Mouse (Mus musculus) forebrain, embryonic 10.5 days (tissue): ENCODE results near the gene Ddx18. TPM values are rescaled to one million over a fixed set of nuclear protein-coding genes. Genes with fewer than 3 reads are reported as not detected.

Source experiments
- DNase-seq: peaks from one replicate; pipeline ENCODE4 v3.0.0-alpha.2; 2017; ENCODE audit warnings: low spot score; ENCODE audit errors: extremely low spot score
- H3K27ac ChIP-seq: fragments of 300-500 bp; sonication (generic); 2 replicates; pipeline ENCODE4 v1.5.1; 2016; ENCODE audit warnings: mild to moderate bottlenecking
- H3K27me3 ChIP-seq: fragments of 300-500 bp; sonication (generic); 2 replicates; pipeline ENCODE4 v1.6.1; 2016; ENCODE audit warnings: mild to moderate bottlenecking; ENCODE audit not compliant: poor library complexity, severe bottlenecking
- H3K36me3 ChIP-seq: fragments of 300-500 bp; sonication (generic); replicated peaks from 2 replicates; pipeline ENCODE4 v1.6.1; 2016; ENCODE audit warnings: mild to moderate bottlenecking, moderate library complexity
- H3K4me1 ChIP-seq: fragments of 300-500 bp; sonication (generic); 2 replicates; pipeline ENCODE4 v1.6.1; 2016
- H3K4me3 ChIP-seq: fragments of 300-500 bp; sonication (generic); 2 replicates; pipeline ENCODE4 v1.5.1; 2016; ENCODE audit warnings: mild to moderate bottlenecking, moderate library complexity
- H3K9me3 ChIP-seq: fragments of 300-500 bp; sonication (generic); 2 replicates; pipeline ENCODE4 v1.6.1; 2016; ENCODE audit warnings: mild to moderate bottlenecking, moderate library complexity
- WGBS: fragments of 180-500 bp; shearing (Covaris S2); methylation state at CpG from one replicate; pipeline ENCODE4 v1.1.7; 2016; 5-methylcytosine and 5-hydroxymethylcytosine counted together
- polyA plus RNA-seq: library from polyadenylated mRNA; unstranded; fragments of >200 nt; fragmentation: Nextera tagmentation; extraction: Ambion mirVana; gene quantifications from 2 replicates; pipeline ENCODE4 v1.2.1, GENCODE M21; 2016

Gene Ddx18
- polyA plus RNA-seq = 78.1 and 85.6 TPM in 2 replicates

- peak within 1 kb of the TSS; percentile 87 for H3K27ac ChIP-seq
- H3K36me3 ChIP-seq = peaks cover 29% of the 10 kb centered on the region
- no peaks in the 10 kb centered on the region for H3K9me3 ChIP-seq
- 6% methylated on average over 53 of the region's 53 CpGs for WGBS
- H3K27me3 ChIP-seq = no peaks in the 10 kb centered on the region
- peaks cover 13% of the 10 kb centered on the region for H3K4me1 ChIP-seq
- peak; percentile 93 for DNase-seq
- peak within 1 kb of the TSS; percentile 82 for H3K4me3 ChIP-seq
These were observed at the start of gene Ddx18 for GRCm38 (mm10) chr1:121567521-121568489. TSS of gene Ddx18 (minus strand) at chr1:121567989.

- no peak overlapping the region for H3K27ac ChIP-seq
- no peaks in the 10 kb centered on the region for H3K27me3 ChIP-seq
- no peaks in the 10 kb centered on the region for H3K9me3 ChIP-seq
- H3K36me3 ChIP-seq = no peaks in the 10 kb centered on the region
- H3K4me1 ChIP-seq = 0 out of 2 replicates have a peak, but pooled peaks cover 4% of the 10 kb centered on the region
- no peak overlapping the region for H3K4me3 ChIP-seq
- 70% methylated on average over 7 of the region's 7 CpGs for WGBS
- no peak for DNase-seq
These were observed 40.2 kb upstream of the Ddx18 start for GRCm38 (mm10) chr1:121608000-121608399.

- 58% methylated on average over 6 of the region's 6 CpGs for WGBS
- no peak overlapping the region for H3K27ac ChIP-seq
- no peak for DNase-seq
These were observed 37.3 kb upstream of the Ddx18 start for GRCm38 (mm10) chr1:121605118-121605517.

GRCm38 (mm10) chr1:121601893-121602292 is 34.1 kb upstream of the Ddx18 start:
- 72% methylated on average over 6 of the region's 6 CpGs for WGBS
- Histone ChIP-seq H3K4me1 (no peaks in the 10 kb centered on the region), H3K36me3 (no peaks in the 10 kb centered on the region), H3K27ac (no peak overlapping the region), H3K9me3 (no peaks in the 10 kb centered on the region), H3K27me3 (no peaks in the 10 kb centered on the region), H3K4me3 (no peak overlapping the region)
- no peak for DNase-seq

More at GRCm38 (mm10) chr1:121605118-121605517, 37.3 kb upstream of the Ddx18 start:
- Histone ChIP-seq H3K4me3 (no peak overlapping the region), H3K27me3 (no peaks in the 10 kb centered on the region), H3K4me1 (0 out of 2 replicates have a peak, but pooled peaks cover 4% of the 10 kb centered on the region), H3K9me3 (no peaks in the 10 kb centered on the region), H3K36me3 (no peaks in the 10 kb centered on the region)

- Histone ChIP-seq H3K27ac (no peak overlapping the region), H3K27me3 (no peaks in the 10 kb centered on the region), H3K9me3 (no peaks in the 10 kb centered on the region), H3K4me1 (no peaks in the 10 kb centered on the region), H3K4me3 (no peak overlapping the region), H3K36me3 (no peaks in the 10 kb centered on the region)
- peak; percentile 20 for DNase-seq
- WGBS = 22% methylated on average over 1 of the region's 1 CpGs
These were observed 33.3 kb upstream of the Ddx18 start for GRCm38 (mm10) chr1:121601084-121601483.

- no peaks in the 10 kb centered on the region for H3K9me3 ChIP-seq
- no peaks in the 10 kb centered on the region for H3K27me3 ChIP-seq
- no peak overlapping the region for H3K4me3 ChIP-seq
- no peak for DNase-seq
- H3K4me1 ChIP-seq = no peaks in the 10 kb centered on the region
- no peaks in the 10 kb centered on the region for H3K36me3 ChIP-seq
- WGBS = 78% methylated on average over 3 of the region's 3 CpGs
- H3K27ac ChIP-seq = no peak overlapping the region
These were observed 30.6 kb upstream of the Ddx18 start for GRCm38 (mm10) chr1:121598421-121598820.

- Histone ChIP-seq H3K4me3 (no peak overlapping the region), H3K27ac (no peak overlapping the region), H3K36me3 (no peaks in the 10 kb centered on the region), H3K27me3 (no peaks in the 10 kb centered on the region), H3K4me1 (no peaks in the 10 kb centered on the region), H3K9me3 (no peaks in the 10 kb centered on the region)
- 28% methylated on average over 4 of the region's 4 CpGs for WGBS
- DNase-seq = no peak
These were observed 29.3 kb upstream of the Ddx18 start for GRCm38 (mm10) chr1:121596951-121597625.

GRCm38 (mm10) chr1:121584838-121585237 is 17.0 kb upstream of the Ddx18 start:
- 88% methylated on average over 6 of the region's 6 CpGs for WGBS
- Histone ChIP-seq H3K27me3 (no peaks in the 10 kb centered on the region), H3K4me3 (no peak overlapping the region), H3K4me1 (0 out of 2 replicates have a peak, but pooled peaks cover 4% of the 10 kb centered on the region), H3K27ac (no peak overlapping the region), H3K9me3 (no peaks in the 10 kb centered on the region), H3K36me3 (no peaks in the 10 kb centered on the region)
- DNase-seq = no peak

- Histone ChIP-seq H3K9me3 (no peaks in the 10 kb centered on the region), H3K36me3 (no peaks in the 10 kb centered on the region), H3K27ac (no peak overlapping the region), H3K4me3 (no peak overlapping the region), H3K4me1 (peaks cover 10% of the 10 kb centered on the region), H3K27me3 (no peaks in the 10 kb centered on the region)
- no peak for DNase-seq
- 91% methylated on average over 5 of the region's 5 CpGs for WGBS
These were observed 13.5 kb upstream of the Ddx18 start for GRCm38 (mm10) chr1:121581133-121581855.

GRCm38 (mm10) chr1:121577491-121577890 is 9.7 kb upstream of the Ddx18 start:
- WGBS = 29% methylated on average over 1 of the region's 1 CpGs
- no peaks in the 10 kb centered on the region for H3K36me3 ChIP-seq
- H3K27me3 ChIP-seq = no peaks in the 10 kb centered on the region
- peaks cover 10% of the 10 kb centered on the region for H3K4me1 ChIP-seq
- H3K27ac ChIP-seq = no peak overlapping the region
- no peak for DNase-seq
- H3K9me3 ChIP-seq = no peaks in the 10 kb centered on the region
- H3K4me3 ChIP-seq = no peak overlapping the region

- H3K4me3 ChIP-seq = no peak overlapping the region
- WGBS = 88% methylated on average over 7 of the region's 7 CpGs
These were observed 2.7 kb upstream of the Ddx18 start for GRCm38 (mm10) chr1:121570522-121570921.

GRCm38 (mm10) chr1:121557861-121558260 is 9.9 kb downstream of the Ddx18 start:
- 89% methylated on average over 5 of the region's 5 CpGs for WGBS
- no peaks in the 10 kb centered on the region for H3K9me3 ChIP-seq
- H3K4me3 ChIP-seq = no peak overlapping the region
- H3K4me1 ChIP-seq = no peaks in the 10 kb centered on the region
- no peaks in the 10 kb centered on the region for H3K27me3 ChIP-seq
- DNase-seq = no peak
- peaks cover 99% of the 10 kb centered on the region for H3K36me3 ChIP-seq
- no peak overlapping the region for H3K27ac ChIP-seq

More at GRCm38 (mm10) chr1:121570522-121570921, 2.7 kb upstream of the Ddx18 start:
- Histone ChIP-seq H3K4me1 (peaks cover 13% of the 10 kb centered on the region), H3K27ac (no peak overlapping the region), H3K27me3 (no peaks in the 10 kb centered on the region), H3K9me3 (no peaks in the 10 kb centered on the region), H3K36me3 (peaks cover 2% of the 10 kb centered on the region)
- DNase-seq = no peak
